Mouse (Mus musculus) myocyte (in vitro differentiated cells): ENCODE measurements around the gene Rph3al. TPM values are rescaled to one million over a fixed set of nuclear protein-coding genes. Genes with fewer than 3 reads are reported as not detected.

Experiments
- H3K27me3 ChIP-seq: one replicate; pipeline ENCODE4 v1.6.1; 2011; ENCODE audit not compliant: control insufficient read depth, insufficient read depth, insufficient read length
- H3K36me3 ChIP-seq: one replicate; pipeline ENCODE4 v1.6.1; 2011; ENCODE audit not compliant: control insufficient read depth, insufficient read depth
- H3K4me2 ChIP-seq: one replicate; pipeline ENCODE4 v1.6.1; 2011; ENCODE audit warnings: low read depth, control low read depth
- H3K4me3 ChIP-seq: one replicate; pipeline ENCODE4 v1.5.1; 2011; ENCODE audit warnings: mild to moderate bottlenecking, control low read depth, moderate library complexity
- H3K79me2 ChIP-seq: one replicate; pipeline ENCODE4 v1.6.1; 2011; ENCODE audit not compliant: control insufficient read depth, insufficient read depth
- H3ac ChIP-seq: one replicate; pipeline ENCODE4 v1.6.1; 2011; ENCODE audit not compliant: control insufficient read depth, insufficient read length
- CEBPB ChIP-seq: IDR thresholded peaks from 2 replicates; pipeline ENCODE4 v1.6.1; 2011; ENCODE audit warnings: mild to moderate bottlenecking, moderate library complexity; ENCODE audit not compliant: poor library complexity, insufficient read depth, severe bottlenecking
- E2F4 ChIP-seq: IDR thresholded peaks from one replicate; pipeline ENCODE4 v1.6.1; 2011; ENCODE audit warnings: mild to moderate bottlenecking, control low read depth, moderate library complexity; ENCODE audit not compliant: insufficient read depth
- MAX ChIP-seq: IDR thresholded peaks from one replicate; pipeline ENCODE4 v1.6.1; 2011; ENCODE audit warnings: low read depth, mild to moderate bottlenecking, control low read depth
- MYOD1 ChIP-seq, 3 experiments: IDR thresholded peaks; one replicate each; pipeline ENCODE4 v1.6.1; 2011; ENCODE audit warnings: control low read depth in 2 of 3, low read depth in 2 of 3, mild to moderate bottlenecking in 2 of 3, moderate library complexity in 1 of 3; ENCODE audit not compliant: insufficient read length in 2 of 3, control insufficient read depth in 1 of 3
- MYOG ChIP-seq, 3 experiments: IDR thresholded peaks; one replicate each; pipeline ENCODE4 v1.6.1; 2011; ENCODE audit warnings: control low read depth in 2 of 3, low read depth in 2 of 3, mild to moderate bottlenecking in 2 of 3; ENCODE audit not compliant: insufficient read length in 2 of 3, control insufficient read depth in 1 of 3, insufficient read depth in 1 of 3
- POLR2A ChIP-seq: IDR thresholded peaks from one replicate; pipeline ENCODE4 v1.6.1; 2011; ENCODE audit warnings: low read depth, mild to moderate bottlenecking, control low read depth, moderate library complexity; ENCODE audit not compliant: insufficient read length
- POLR2AphosphoS2 ChIP-seq: IDR thresholded peaks from one replicate; pipeline ENCODE4 v1.6.1; 2011; ENCODE audit warnings: low read depth, control low read depth; ENCODE audit not compliant: insufficient read length
- REST ChIP-seq: IDR thresholded peaks from one replicate; pipeline ENCODE4 v1.6.1; 2011; ENCODE audit warnings: mild to moderate bottlenecking, control low read depth, moderate library complexity; ENCODE audit not compliant: insufficient read depth, insufficient read length
- SRF ChIP-seq: IDR thresholded peaks from one replicate; pipeline ENCODE4 v1.6.1; 2011; ENCODE audit warnings: low read depth; ENCODE audit not compliant: control insufficient read depth, insufficient read length
- TCF12 ChIP-seq: IDR thresholded peaks from one replicate; pipeline ENCODE4 v1.6.1; 2011; ENCODE audit warnings: mild to moderate bottlenecking, control low read depth; ENCODE audit not compliant: poor library complexity, insufficient read depth, severe bottlenecking
- TCF3 ChIP-seq: IDR thresholded peaks from one replicate; pipeline ENCODE4 v1.6.1; 2011; ENCODE audit warnings: low read depth, control low read depth; ENCODE audit not compliant: insufficient read length
- USF1 ChIP-seq: IDR thresholded peaks from one replicate; pipeline ENCODE4 v1.6.1; 2011; ENCODE audit warnings: low read depth, mild to moderate bottlenecking, control low read depth, moderate library complexity
- polyA plus RNA-seq: library from polyadenylated mRNA; unstranded; fragments of >200 nt; fragmentation: generic; extraction: Trizol; gene quantifications from one replicate; pipeline ENCODE4 v1.2.1, GENCODE M21; 2012; ENCODE audit warnings: missing spikeins

The Rph3al gene
- polyA plus RNA-seq, 1 experiment: 0.05 TPM

DNA sequence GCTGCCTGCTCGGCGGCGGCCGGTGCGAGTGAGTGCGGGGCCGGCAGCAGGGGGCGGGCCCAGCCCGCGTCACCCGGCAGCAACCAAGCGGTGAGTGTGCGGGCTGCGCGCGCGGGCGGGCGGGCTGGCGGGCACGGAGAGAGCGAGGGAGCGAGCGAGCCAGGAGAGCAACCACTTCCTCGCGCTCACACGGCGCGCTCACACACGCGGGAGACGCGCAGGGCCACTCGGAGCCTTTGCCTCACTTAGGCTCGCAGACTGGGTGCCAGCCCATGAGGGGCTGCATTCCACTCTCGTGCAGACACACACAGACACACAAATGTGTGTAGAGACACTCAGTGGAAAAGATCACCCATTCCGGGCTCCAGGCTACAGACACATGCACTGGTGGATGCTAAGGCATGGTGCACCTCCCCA lies 142.2 kb downstream of the Rph3al start, which contains the start of gene Doc2b:
Gene Doc2b, minus strand, starts transcription at position 21 of the 417 bp plus-strand sequence.
- H3K27me3 ChIP-seq: peaks cover 43% of the 10 kb centered on the region
- no peak within 1 kb of the TSS for H3ac ChIP-seq
- peak in 1 of 3 experiments; percentile 8 for TF ChIP-seq MYOD1 (IDR thresholded peaks at IDR 0.05; ENCODE audit: control insufficient read depth in 1 of 3, insufficient read length in 2 of 3, low read depth in 2 of 3)
- no peak for TF ChIP-seq TCF3
- no peaks in the 10 kb centered on the region for H3K79me2 ChIP-seq
- H3K4me2 ChIP-seq: peak within 1 kb of the TSS; percentile 24
- no peak within 1 kb of the TSS for H3K4me3 ChIP-seq
- H3K36me3 ChIP-seq: no peaks in the 10 kb centered on the region

DNA sequence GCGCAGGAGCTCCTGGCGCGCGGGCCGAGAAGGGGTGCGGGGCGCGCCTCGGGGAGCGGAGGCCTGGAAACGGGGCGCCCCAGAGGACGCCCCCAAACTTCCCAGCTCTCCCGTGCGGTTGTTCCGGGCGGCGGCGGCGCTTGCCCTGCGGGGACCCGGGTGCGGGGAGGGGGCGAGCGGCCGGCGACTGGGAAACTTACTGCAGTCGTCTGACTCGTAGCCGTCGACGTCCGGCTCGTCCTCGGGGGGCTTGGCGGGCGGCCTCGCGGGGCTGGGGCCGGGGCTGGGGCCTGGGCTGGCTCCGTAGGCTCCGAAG lies 142.9 kb downstream of the Rph3al start:
- Histone ChIP-seq H3K36me3 (no peaks in the 10 kb centered on the region), H3K79me2 (no peaks in the 10 kb centered on the region), H3K27me3 (peaks cover 44% of the 10 kb centered on the region), H3K4me2 (peak overlapping the region; percentile 24), H3K4me3 (no peak overlapping the region), H3ac (no peak overlapping the region)
- no peak for TF ChIP-seq CEBPB
- TF ChIP-seq E2F4: no peak
- TF ChIP-seq MAX: no peak
- no peak for TF ChIP-seq TCF12
- no peak for TF ChIP-seq MYOD1 (IDR thresholded peaks at IDR 0.05; ENCODE audit: control insufficient read depth in 1 of 3, insufficient read length in 2 of 3, low read depth in 2 of 3)
- TF ChIP-seq POLR2A: no peak
- no peak for TF ChIP-seq SRF
- no peak for TF ChIP-seq POLR2AphosphoS2
- TF ChIP-seq MYOG (IDR thresholded peaks at IDR 0.05; ENCODE audit: control insufficient read depth in 1 of 3, insufficient read depth in 1 of 3, insufficient read length in 2 of 3, low read depth in 2 of 3): no peak
- TF ChIP-seq REST: no peak
- no peak for TF ChIP-seq USF1
- TF ChIP-seq TCF3: no peak

DNA sequence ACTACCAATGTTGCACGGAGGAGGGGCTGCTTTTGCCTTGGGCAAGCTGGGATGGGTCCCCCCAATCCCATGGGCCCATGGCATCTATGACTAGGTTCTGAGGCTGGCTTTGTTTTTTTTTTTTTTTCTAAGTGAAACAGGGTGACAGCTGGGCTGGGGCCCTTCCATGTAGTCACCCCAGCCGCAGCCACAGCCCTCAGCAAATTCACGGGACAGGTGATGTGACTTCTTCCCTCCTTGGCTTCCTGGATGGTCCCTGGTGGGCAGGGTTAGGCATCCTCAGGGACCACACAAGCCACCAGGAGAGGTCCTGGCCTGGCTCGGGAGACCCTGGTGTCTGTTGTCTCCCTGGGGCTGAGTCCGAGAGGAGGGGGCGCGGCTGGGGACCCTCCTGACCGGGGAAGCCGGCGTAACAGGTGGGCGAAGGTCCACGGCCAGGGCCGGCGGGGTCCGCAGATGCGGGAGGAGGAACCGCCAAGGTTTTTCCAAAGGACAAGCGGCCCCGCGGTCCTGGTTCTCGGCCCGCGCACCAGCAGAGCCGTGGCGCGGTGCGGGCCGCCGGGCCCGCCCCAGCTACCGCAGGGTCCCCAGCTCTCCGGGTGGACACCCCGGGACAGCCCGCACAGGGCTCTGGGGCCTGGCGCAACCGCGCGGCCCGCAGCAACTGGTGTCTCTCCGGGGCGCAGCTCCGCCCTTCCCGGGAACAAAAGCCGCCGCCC lies 143.5 kb downstream of the Rph3al start:
- Histone ChIP-seq H3K4me2 (peak overlapping the region; percentile 24), H3K4me3 (no peak overlapping the region), H3K27me3 (peaks cover 49% of the 10 kb centered on the region), H3ac (no peak overlapping the region), H3K79me2 (no peaks in the 10 kb centered on the region), H3K36me3 (no peaks in the 10 kb centered on the region)
- TF ChIP-seq MYOG (IDR thresholded peaks at IDR 0.05; ENCODE audit: control insufficient read depth in 1 of 3, insufficient read depth in 1 of 3, insufficient read length in 2 of 3, low read depth in 2 of 3) (peak in 2 of 3 experiments; percentile 29 to 60), USF1 (no peak), SRF (no peak), MYOD1 (IDR thresholded peaks at IDR 0.05; ENCODE audit: control insufficient read depth in 1 of 3, insufficient read length in 2 of 3, low read depth in 2 of 3) (peak in 2 of 3 experiments; percentile 26 to 57)

DNA sequence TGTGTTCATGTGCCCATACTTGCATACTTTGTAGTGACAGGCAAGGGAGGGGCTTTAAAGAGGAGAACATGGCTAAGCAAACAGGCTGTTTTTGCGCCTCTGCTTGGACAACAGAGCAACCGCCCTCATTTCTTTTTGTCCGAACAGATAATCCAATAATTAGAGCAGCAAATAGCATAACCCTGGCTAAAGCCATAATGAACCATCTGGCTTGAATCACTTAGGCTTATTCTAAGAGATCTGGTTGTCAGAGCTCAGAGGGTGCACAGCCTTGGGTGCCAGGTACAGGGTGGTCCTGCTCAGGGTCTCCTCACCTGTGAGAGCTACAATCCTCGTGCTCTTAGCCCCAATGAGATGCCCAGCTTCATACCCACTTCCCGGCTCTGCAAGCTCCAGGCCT lies 144.9 kb downstream of the Rph3al start:
- Histone ChIP-seq H3K36me3 (no peaks in the 10 kb centered on the region), H3K4me3 (no peak overlapping the region), H3K4me2 (no peak overlapping the region), H3ac (no peak overlapping the region), H3K27me3 (peaks cover 60% of the 10 kb centered on the region), H3K79me2 (no peaks in the 10 kb centered on the region)
- no peak for TF ChIP-seq POLR2AphosphoS2
- no peak for TF ChIP-seq POLR2A
- TF ChIP-seq SRF: no peak
- no peak for TF ChIP-seq TCF12
- TF ChIP-seq MYOD1 (IDR thresholded peaks at IDR 0.05; ENCODE audit: control insufficient read depth in 1 of 3, insufficient read length in 2 of 3, low read depth in 2 of 3): no peak
- TF ChIP-seq MYOG (IDR thresholded peaks at IDR 0.05; ENCODE audit: control insufficient read depth in 1 of 3, insufficient read depth in 1 of 3, insufficient read length in 2 of 3, low read depth in 2 of 3): no peak
- TF ChIP-seq E2F4: no peak
- TF ChIP-seq CEBPB: no peak
- TF ChIP-seq USF1: no peak
- no peak for TF ChIP-seq TCF3
- TF ChIP-seq MAX: no peak
- TF ChIP-seq REST: no peak

DNA sequence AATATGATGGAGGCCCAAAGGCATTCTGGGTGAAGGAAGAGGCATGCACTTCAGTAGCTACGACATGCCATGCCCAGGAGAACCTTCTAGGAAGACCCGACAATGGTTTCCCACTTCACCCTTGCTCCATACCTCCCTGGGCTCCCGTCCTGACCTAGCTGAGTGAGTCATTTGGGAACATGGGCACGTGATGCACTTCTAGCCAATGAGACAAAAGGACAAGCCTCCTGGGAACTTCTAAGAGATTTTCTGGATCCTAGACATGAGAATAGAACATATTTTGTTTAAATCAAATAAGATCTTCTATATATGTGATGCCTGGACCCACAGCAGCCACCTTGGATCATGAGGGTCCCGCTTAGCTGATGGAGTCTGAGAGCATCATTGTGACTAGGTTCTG lies 145.7 kb downstream of the Rph3al start:
- TF ChIP-seq E2F4 (no peak), MAX (no peak), USF1 (peak; percentile 94), SRF (no peak), REST (no peak)
- Histone ChIP-seq H3K36me3 (no peaks in the 10 kb centered on the region), H3K4me2 (no peak overlapping the region), H3K79me2 (no peaks in the 10 kb centered on the region), H3K27me3 (peaks cover 60% of the 10 kb centered on the region), H3K4me3 (no peak overlapping the region), H3ac (no peak overlapping the region)
